Mouse (Mus musculus): Measurements from ENCODE around the gene Stk36. TPM values are rescaled to one million over a fixed set of nuclear protein-coding genes. Genes with fewer than 3 reads are reported as not detected.

Gene Stk36
- 4.1 and 6.2 TPM in 2 replicates for polyA plus RNA-seq (2016; fragmentation: Nextera tagmentation; extraction: Ambion mirVana)

DNA sequence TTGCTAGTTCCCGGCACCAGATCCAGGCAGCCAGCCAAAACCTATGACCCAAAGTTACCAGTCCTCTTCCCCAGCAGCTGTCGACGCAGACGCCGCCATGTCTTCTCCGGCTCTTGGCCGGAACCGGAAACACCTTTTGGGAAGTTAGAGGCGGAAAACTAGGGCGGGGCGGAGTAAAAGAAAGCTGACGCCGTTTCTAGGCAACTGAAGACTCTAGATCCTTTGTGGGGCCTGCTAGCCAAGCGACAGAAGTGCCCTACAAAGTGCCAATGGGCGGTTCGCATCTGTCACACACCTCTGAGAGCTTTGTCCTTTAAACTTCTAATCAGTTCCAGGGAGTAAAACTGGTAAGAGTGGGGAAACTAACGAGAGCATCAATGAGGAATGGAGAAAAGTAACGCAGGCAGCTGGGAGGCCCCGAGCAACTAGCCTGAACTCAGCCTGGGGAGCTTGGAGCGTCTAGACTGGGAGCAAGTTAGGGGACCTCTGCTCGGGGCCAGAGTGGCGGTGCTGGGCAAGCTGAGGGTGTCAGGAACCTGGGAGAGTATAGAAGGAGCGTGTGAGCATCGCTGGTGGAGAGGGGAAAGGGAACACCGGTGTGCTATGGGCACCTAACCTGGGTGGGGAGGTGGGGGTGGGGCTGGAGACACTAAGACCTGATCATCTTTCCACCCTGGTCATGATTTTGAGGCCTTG is at the start of gene Stk36, which contains the start of gene Rnf25:
TSS of gene Stk36 (plus strand) at position 179 of the 696 bp plus-strand sequence.
TSS of gene Rnf25 (minus strand) at position 131 of the 696 bp plus-strand sequence.
- no peaks in the 10 kb centered on the region for H3K27me3 ChIP-seq (ENCODE audit: insufficient read depth, poor library complexity, severe bottlenecking)
- peaks cover 15% of the 10 kb centered on the region for H3K4me1 ChIP-seq
- H3K9me3 ChIP-seq, result no peaks in the 10 kb centered on the region
- 11% methylated on average over 25 of the region's 25 CpGs for WGBS
- peaks cover 25% of the 10 kb centered on the region for H3K36me3 ChIP-seq
- peak within 1 kb of the TSS; percentile 84 for H3K4me3 ChIP-seq
- DNase-seq (ENCODE audit: low spot score), result peak; percentile 95
- H3K27ac ChIP-seq, result peak within 1 kb of the TSS; percentile 85

- WGBS, result 74% methylated on average over 5 of the region's 5 CpGs
- Histone ChIP-seq H3K36me3 (peaks cover 5% of the 10 kb centered on the region), H3K27ac (no peak overlapping the region), H3K4me3 (no peak overlapping the region), H3K9me3 (no peaks in the 10 kb centered on the region), H3K4me1 (no peaks in the 10 kb centered on the region), H3K27me3 (ENCODE audit: insufficient read depth, poor library complexity, severe bottlenecking) (no peaks in the 10 kb centered on the region)
- DNase-seq (ENCODE audit: low spot score), result no peak
These were observed 42.2 kb upstream of the Stk36 start for GRCm38 (mm10) chr1:74559061-74559460.

DNA sequence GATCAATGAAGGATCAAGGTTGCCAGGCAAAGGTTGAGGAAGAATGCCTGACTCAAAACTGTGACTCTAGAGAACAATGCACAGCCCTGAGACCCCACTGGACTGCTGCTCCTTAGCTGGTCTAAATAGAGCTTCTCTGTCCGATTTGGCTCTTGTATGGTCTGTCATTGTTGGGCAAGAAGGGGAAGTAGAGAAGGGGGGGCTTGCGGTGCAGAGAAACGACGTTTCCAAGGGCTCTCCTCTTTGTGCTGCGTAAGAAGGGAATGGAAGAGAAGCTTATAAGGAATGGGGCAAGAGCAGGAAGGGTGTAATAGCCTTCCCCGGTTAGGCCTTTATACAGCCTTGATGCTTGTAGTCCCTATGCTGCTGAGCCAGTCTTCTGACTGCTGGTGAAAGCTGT is 35.4 kb upstream of the Stk36 start:
- Histone ChIP-seq H3K36me3 (peaks cover 73% of the 10 kb centered on the region), H3K4me3 (no peak overlapping the region), H3K9me3 (no peaks in the 10 kb centered on the region), H3K27me3 (ENCODE audit: insufficient read depth, poor library complexity, severe bottlenecking) (no peaks in the 10 kb centered on the region), H3K4me1 (0 out of 2 replicates have a peak, but pooled peaks cover 5% of the 10 kb centered on the region), H3K27ac (no peak overlapping the region)
- no peak for DNase-seq (ENCODE audit: low spot score)
- 94% methylated on average over 6 of the region's 6 CpGs for WGBS

GRCm38 (mm10) chr1:74569739-74570719 is 31.2 kb upstream of the Stk36 start:
- 88% methylated on average over 29 of the region's 29 CpGs for WGBS
- DNase-seq (ENCODE audit: low spot score), result no peak

DNA sequence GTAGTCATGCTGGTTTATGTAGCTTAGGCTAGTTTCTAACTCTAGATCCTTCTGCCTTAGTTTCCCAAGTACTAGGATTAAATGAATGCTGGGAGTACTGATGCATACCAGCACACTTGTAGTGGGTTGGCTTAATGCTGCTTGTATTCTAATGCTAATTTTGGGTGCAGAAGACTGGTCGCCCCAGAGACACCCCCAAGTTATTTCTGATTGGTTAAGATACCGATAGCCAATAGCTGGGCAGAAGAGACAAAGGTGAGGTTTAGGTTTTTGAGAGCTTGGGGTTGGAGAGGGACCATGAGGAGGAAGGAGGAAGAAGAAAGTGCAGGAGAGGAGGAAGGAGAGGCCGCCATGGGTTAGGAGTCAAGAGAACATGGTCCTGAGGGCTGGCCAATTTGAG is 18.6 kb upstream of the Stk36 start:
- Histone ChIP-seq H3K27me3 (ENCODE audit: insufficient read depth, poor library complexity, severe bottlenecking) (no peaks in the 10 kb centered on the region), H3K36me3 (peaks cover 55% of the 10 kb centered on the region), H3K4me1 (peaks cover 25% of the 10 kb centered on the region), H3K27ac (no peak overlapping the region), H3K9me3 (no peaks in the 10 kb centered on the region), H3K4me3 (no peak overlapping the region)
- DNase-seq (ENCODE audit: low spot score), result no peak
- 83% methylated on average over 3 of the region's 3 CpGs for WGBS

More at GRCm38 (mm10) chr1:74569739-74570719, 31.2 kb upstream of the Stk36 start:
- no peaks in the 10 kb centered on the region for H3K27me3 ChIP-seq (ENCODE audit: insufficient read depth, poor library complexity, severe bottlenecking)
- H3K4me1 ChIP-seq, result 0 out of 2 replicates have a peak, but pooled peaks cover 5% of the 10 kb centered on the region
- H3K36me3 ChIP-seq, result peaks cover 99% of the 10 kb centered on the region
- H3K9me3 ChIP-seq, result no peaks in the 10 kb centered on the region
- H3K27ac ChIP-seq, result no peak overlapping the region
- no peak overlapping the region for H3K4me3 ChIP-seq

DNA sequence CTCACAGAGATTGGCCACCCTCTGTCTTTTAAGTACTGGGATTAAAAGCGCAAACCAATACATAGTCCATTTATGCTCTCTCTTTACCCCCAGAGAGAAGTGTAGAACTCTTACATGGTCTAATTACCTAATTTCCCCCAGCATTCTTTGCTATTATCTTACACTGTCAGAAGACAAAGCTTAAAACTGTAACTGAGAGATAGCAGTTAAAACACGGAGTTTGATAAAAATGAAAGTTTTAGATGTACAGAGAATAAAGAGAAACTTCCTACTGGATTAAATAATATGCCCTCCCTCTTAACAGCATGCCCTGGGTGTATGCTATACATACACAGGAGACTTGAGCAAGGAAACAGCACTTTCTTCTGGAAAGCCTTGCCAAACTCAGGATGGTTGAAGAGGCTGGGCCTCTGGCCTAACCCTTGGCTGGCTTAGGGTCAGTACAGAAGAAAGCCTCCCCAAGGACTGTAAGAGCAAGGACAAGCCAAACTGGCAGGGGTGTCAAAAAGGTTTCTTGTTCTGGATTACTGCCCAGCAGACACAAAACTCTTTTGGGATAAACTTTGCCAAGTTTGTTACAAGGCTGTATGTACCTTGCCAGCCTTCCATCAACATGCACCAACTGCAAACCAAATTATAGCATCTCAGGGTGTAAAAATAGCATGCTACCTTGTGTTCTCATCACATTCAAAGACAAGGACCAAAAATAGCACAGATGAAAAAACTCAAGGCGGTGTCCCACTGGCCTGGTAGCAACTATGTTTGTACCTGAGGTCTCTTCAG is 16.4 kb upstream of the Stk36 start:
- Histone ChIP-seq H3K27ac (no peak overlapping the region), H3K36me3 (peaks cover 37% of the 10 kb centered on the region), H3K4me1 (peaks cover 32% of the 10 kb centered on the region), H3K9me3 (no peaks in the 10 kb centered on the region), H3K4me3 (peak overlapping the region; percentile 0; the same call in 1 of the 2 replicates), H3K27me3 (ENCODE audit: insufficient read depth, poor library complexity, severe bottlenecking) (no peaks in the 10 kb centered on the region)
- 80% methylated on average over 3 of the region's 3 CpGs for WGBS
- no peak for DNase-seq (ENCODE audit: low spot score)

GRCm38 (mm10) chr1:74587233-74587772 is 13.9 kb upstream of the Stk36 start:
- H3K36me3 ChIP-seq, result peaks cover 44% of the 10 kb centered on the region
- peaks cover 32% of the 10 kb centered on the region for H3K4me1 ChIP-seq
- peak overlapping the region; percentile 86 for H3K27ac ChIP-seq
- WGBS, result under 1% methylated on average over 24 of the region's 24 CpGs
- no peaks in the 10 kb centered on the region for H3K9me3 ChIP-seq
- no peak for DNase-seq (ENCODE audit: low spot score)
- H3K4me3 ChIP-seq, result peak overlapping the region; percentile 95
- H3K27me3 ChIP-seq (ENCODE audit: insufficient read depth, poor library complexity, severe bottlenecking), result no peaks in the 10 kb centered on the region

- peaks cover 32% of the 10 kb centered on the region for H3K4me1 ChIP-seq
- DNase-seq (ENCODE audit: low spot score), result peak; percentile 99
- no peaks in the 10 kb centered on the region for H3K27me3 ChIP-seq (ENCODE audit: insufficient read depth, poor library complexity, severe bottlenecking)
- peaks cover 42% of the 10 kb centered on the region for H3K36me3 ChIP-seq
- no peaks in the 10 kb centered on the region for H3K9me3 ChIP-seq
- WGBS, result under 1% methylated on average over 48 of the region's 48 CpGs
- H3K4me3 ChIP-seq, result peak within 1 kb of the TSS; percentile 95
- peak within 1 kb of the TSS; percentile 86 for H3K27ac ChIP-seq
These were observed 13.3 kb upstream of the Stk36 start, which contains the start of the genes Zfp142 and Bcs1l for GRCm38 (mm10) chr1:74587773-74588445. Gene Zfp142 (minus strand): TSS chr1:74588246. Gene Bcs1l (plus strand): TSS chr1:74588289.

DNA sequence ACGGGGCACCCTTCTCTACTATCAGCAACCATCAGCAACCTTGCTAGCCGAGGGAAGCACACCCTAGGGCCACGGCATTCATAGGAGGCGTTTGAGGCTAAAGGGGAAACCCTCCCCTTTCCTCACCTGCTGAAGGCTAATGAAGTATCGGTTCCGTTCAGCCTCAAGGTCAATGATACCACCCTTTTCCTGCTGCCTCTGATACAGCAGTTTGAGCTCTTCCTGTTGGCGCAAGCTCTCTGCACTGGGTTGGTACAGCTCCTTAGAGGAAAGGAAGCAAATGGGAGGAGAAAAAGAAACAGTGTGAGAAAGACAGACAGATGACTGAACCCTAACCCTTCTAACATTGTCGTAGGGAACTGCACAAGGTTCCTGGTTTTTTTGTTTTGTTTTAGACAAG is 6.8 kb upstream of the Stk36 start:
- WGBS, result 83% methylated on average over 8 of the region's 8 CpGs
- Histone ChIP-seq H3K27ac (no peak overlapping the region), H3K36me3 (peaks cover 85% of the 10 kb centered on the region), H3K4me3 (no peak overlapping the region), H3K4me1 (no peaks in the 10 kb centered on the region; the same call in 1 of the 2 replicates), H3K9me3 (no peaks in the 10 kb centered on the region), H3K27me3 (ENCODE audit: insufficient read depth, poor library complexity, severe bottlenecking) (no peaks in the 10 kb centered on the region)
- DNase-seq (ENCODE audit: low spot score), result no peak

GRCm38 (mm10) chr1:74600501-74601266 is 561 bp upstream of the Stk36 start:
- WGBS, result 8% methylated on average over 26 of the region's 26 CpGs
- no peak for DNase-seq (ENCODE audit: low spot score)
- Histone ChIP-seq H3K27me3 (ENCODE audit: insufficient read depth, poor library complexity, severe bottlenecking) (no peaks in the 10 kb centered on the region), H3K4me1 (peaks cover 15% of the 10 kb centered on the region), H3K9me3 (no peaks in the 10 kb centered on the region), H3K4me3 (peak overlapping the region; percentile 84), H3K36me3 (peaks cover 30% of the 10 kb centered on the region), H3K27ac (peak overlapping the region; percentile 85)

- Histone ChIP-seq H3K4me1 (peaks cover 14% of the 10 kb centered on the region; the same call in 1 of the 2 replicates), H3K27me3 (ENCODE audit: insufficient read depth, poor library complexity, severe bottlenecking) (no peaks in the 10 kb centered on the region), H3K9me3 (no peaks in the 10 kb centered on the region), H3K27ac (no peak overlapping the region), H3K36me3 (no peaks in the 10 kb centered on the region), H3K4me3 (no peak overlapping the region)
- 83% methylated on average over 1 of the region's 1 CpGs for WGBS
- no peak for DNase-seq (ENCODE audit: low spot score)
These were observed 22.9 kb downstream of the Stk36 start for GRCm38 (mm10) chr1:74624183-74624582.

Measured in heart, embryonic 10.5 days (tissue).